Mouse (Mus musculus): ENCODE measurements around the gene Gngt1. TPM values are rescaled to one million over a fixed set of nuclear protein-coding genes. Genes with fewer than 3 reads are reported as not detected.

Gngt1 gene
- polyA plus RNA-seq, 1 experiment from 2014 or later = not detected

DNA sequence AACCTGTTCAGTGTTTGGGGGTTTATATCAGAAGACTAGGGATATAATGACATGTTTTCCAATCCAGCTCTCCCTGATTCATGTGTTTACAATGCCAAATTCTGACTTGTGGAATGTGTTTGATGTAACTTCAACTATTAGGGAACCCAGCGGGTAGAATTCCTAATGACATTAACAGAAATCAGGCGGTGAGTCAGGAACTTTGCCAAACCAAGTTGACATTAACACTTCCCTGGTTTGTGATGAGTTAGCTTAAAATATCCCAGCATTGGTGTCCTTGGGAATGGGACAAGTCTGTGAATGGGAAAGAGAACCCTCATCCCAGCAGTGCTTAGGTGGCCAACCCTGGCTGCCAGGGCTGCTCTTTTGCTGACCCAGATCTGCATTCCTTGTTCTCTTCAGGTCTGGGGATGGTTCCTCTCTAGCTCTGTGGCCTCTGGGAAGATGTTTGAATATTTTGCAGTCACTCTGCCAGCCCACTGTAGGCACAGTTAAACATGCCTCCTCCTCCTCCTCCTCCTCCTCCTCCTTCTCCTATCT lies 15.0 kb downstream of the Gngt1 start:
- Histone ChIP-seq H3K4me1 (peaks cover 5% of the 10 kb centered on the region), H3K4me2 (replicated peaks) (no peak overlapping the region), H3K9me3 (no peaks in the 10 kb centered on the region), H3K36me3 (no peaks in the 10 kb centered on the region), H3K27ac (replicated peaks) (no peak overlapping the region), H3K4me3 (no peak overlapping the region), H3K9ac (replicated peaks) (no peak overlapping the region), H3K27me3 (no peaks in the 10 kb centered on the region)
- WGBS = 66% methylated on average over 2 of the region's 2 CpGs
- ATAC-seq (replicated peaks) = no peak

GRCm38 (mm10) chr6:4009548-4009947 lies 16.0 kb downstream of the Gngt1 start:
- Histone ChIP-seq H3K36me3 (no peaks in the 10 kb centered on the region), H3K9ac (replicated peaks) (no peak overlapping the region), H3K27ac (replicated peaks) (no peak overlapping the region), H3K4me3 (no peak overlapping the region), H3K4me2 (replicated peaks) (no peak overlapping the region), H3K27me3 (no peaks in the 10 kb centered on the region), H3K9me3 (no peaks in the 10 kb centered on the region), H3K4me1 (no peaks in the 10 kb centered on the region)
- ATAC-seq (replicated peaks) = no peak

GRCm38 (mm10) chr6:4022645-4023044 lies 29.1 kb downstream of the Gngt1 start:
- H3K4me2 ChIP-seq (replicated peaks) = no peak overlapping the region
- H3K27ac ChIP-seq (replicated peaks) = no peak overlapping the region
- H3K9ac ChIP-seq (replicated peaks) = no peak overlapping the region
- H3K27me3 ChIP-seq = no peaks in the 10 kb centered on the region
- H3K9me3 ChIP-seq = no peaks in the 10 kb centered on the region
- no peak overlapping the region for H3K4me3 ChIP-seq
- H3K36me3 ChIP-seq = no peaks in the 10 kb centered on the region
- H3K4me1 ChIP-seq = no peaks in the 10 kb centered on the region
- 80% methylated on average over 1 of the region's 1 CpGs for WGBS
- no peak for ATAC-seq (replicated peaks)

DNA sequence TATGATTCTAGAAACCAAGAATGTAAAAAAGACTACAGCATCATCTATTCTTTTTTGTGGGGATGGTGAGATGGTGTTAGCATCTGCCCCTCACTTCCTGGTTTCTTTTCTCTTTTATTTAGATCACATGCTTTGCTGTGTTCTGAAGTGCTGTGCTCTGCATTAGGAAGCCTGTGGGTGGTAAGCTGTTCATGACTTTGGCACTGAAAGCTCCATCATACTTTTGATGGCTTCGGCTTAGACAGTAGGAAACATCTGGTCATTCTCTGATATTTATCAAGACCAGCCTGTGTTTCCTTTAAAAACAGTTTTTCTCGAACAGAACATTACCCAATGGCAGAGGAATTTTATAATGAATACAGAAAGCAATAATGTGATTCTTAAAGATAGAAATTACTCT lies 32.8 kb downstream of the Gngt1 start:
- no peaks in the 10 kb centered on the region for H3K4me1 ChIP-seq
- no peak for ATAC-seq (replicated peaks)
- H3K27ac ChIP-seq (replicated peaks) = no peak overlapping the region
- no peaks in the 10 kb centered on the region for H3K27me3 ChIP-seq
- no peak overlapping the region for H3K4me2 ChIP-seq (replicated peaks)
- H3K4me3 ChIP-seq = no peak overlapping the region
- WGBS = 72% methylated on average over 2 of the region's 2 CpGs
- no peaks in the 10 kb centered on the region for H3K9me3 ChIP-seq
- no peak overlapping the region for H3K9ac ChIP-seq (replicated peaks)
- no peaks in the 10 kb centered on the region for H3K36me3 ChIP-seq

DNA sequence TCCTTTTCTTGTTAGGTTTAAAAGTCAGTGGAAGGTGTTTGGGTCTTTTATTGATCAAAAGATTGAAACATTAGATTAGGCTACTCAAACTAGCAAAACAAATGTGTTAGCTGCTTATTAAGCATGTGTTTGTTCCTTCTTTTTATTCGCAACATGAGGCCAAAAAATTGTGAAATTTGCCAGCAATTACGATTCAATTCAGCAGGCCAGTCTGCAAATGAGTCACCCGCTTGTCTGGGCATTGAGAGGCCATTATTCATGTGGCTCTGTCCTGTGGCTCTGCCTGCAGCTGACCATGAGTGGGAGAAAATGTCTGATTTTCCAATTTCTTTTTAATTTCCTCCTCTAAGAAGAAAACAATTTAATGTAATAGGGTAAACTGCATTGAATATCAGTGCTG lies 37.4 kb downstream of the Gngt1 start:
- no peak overlapping the region for H3K27ac ChIP-seq (replicated peaks)
- 64% methylated on average over 3 of the region's 3 CpGs for WGBS
- no peaks in the 10 kb centered on the region for H3K36me3 ChIP-seq
- H3K9ac ChIP-seq (replicated peaks) = no peak overlapping the region
- no peak overlapping the region for H3K4me3 ChIP-seq
- H3K9me3 ChIP-seq = no peaks in the 10 kb centered on the region
- H3K4me2 ChIP-seq (replicated peaks) = no peak overlapping the region
- ATAC-seq (replicated peaks) = no peak
- no peaks in the 10 kb centered on the region for H3K27me3 ChIP-seq
- no peaks in the 10 kb centered on the region for H3K4me1 ChIP-seq

GRCm38 (mm10) chr6:4041821-4042220 lies 48.2 kb downstream of the Gngt1 start:
- Histone ChIP-seq H3K4me3 (no peak overlapping the region), H3K9me3 (no peaks in the 10 kb centered on the region), H3K4me2 (replicated peaks) (no peak overlapping the region), H3K27me3 (no peaks in the 10 kb centered on the region), H3K9ac (replicated peaks) (no peak overlapping the region), H3K4me1 (no peaks in the 10 kb centered on the region), H3K36me3 (no peaks in the 10 kb centered on the region), H3K27ac (replicated peaks) (no peak overlapping the region)
- ATAC-seq (replicated peaks) = no peak
- 68% methylated on average over 1 of the region's 1 CpGs for WGBS

Other genes starting within 250 kb of the Gngt1 start
- 1.6 and 2.7 TPM in 2 replicates for gene Calcr, start 229.1 kb upstream of the Gngt1 start, polyA plus RNA-seq (2015; fragmentation: Nextera tagmentation; extraction: Ambion mirVana)
- 0.19 and 0.25 TPM in 2 replicates for gene Tfpi2, start 4.9 kb upstream of the Gngt1 start, polyA plus RNA-seq (2015; fragmentation: Nextera tagmentation; extraction: Ambion mirVana)
- gene Gng11, start 10.1 kb downstream of the Gngt1 start, polyA plus RNA-seq (2015; fragmentation: Nextera tagmentation; extraction: Ambion mirVana) = 21.5 and 21.7 TPM in 2 replicates
- 34.2 and 34.5 TPM in 2 replicates for gene Bet1, start 93.2 kb downstream of the Gngt1 start, polyA plus RNA-seq (2015; fragmentation: Nextera tagmentation; extraction: Ambion mirVana)

Measured in forebrain, embryonic 15.5 days (tissue).